In genomic region chr7:143977831-143978682, GRCm38 (mm10) we compare ENCODE assay signal across 8 mouse cellular contexts. TPM values are rescaled to one million over a fixed set of nuclear protein-coding genes. Genes with fewer than 3 reads are reported as not detected.
DNase-seq lines count a peak whose midpoint lies in the region; ATAC-seq lines count a peak whose summit lies in the region.

No protein-coding gene starts in this region.

- H3K4me1 ChIP-seq in intestine, embryonic 14.5 days (replicated peaks; ENCODE audit: control insufficient read depth, insufficient read depth, low read length): peaks cover 8% of the 10 kb centered on the region; the same call in 1 of the 2 replicates
- H3K4me1 ChIP-seq in liver, embryonic 13.5 days (replicated peaks): no peaks in the 10 kb centered on the region; the same call in 1 of the 2 replicates
- peaks cover 13% of the 10 kb centered on the region for H3K4me1 ChIP-seq in neural tube, embryonic 14.5 days (ENCODE audit: control insufficient read depth, insufficient read depth, low read length)

- under 1% methylated on average over 65 of the region's 67 CpGs for WGBS in intestine, embryonic 14.5 days
- WGBS in liver, embryonic 13.5 days (ENCODE audit: insufficient replicate concordance): 4% methylated on average over 67 of the region's 67 CpGs
- under 1% methylated on average over 66 of the region's 67 CpGs for whole genome bisulfite sequencing in neural tube, embryonic 14.5 days

- H3K4me2 ChIP-seq in intestine, embryonic 14.5 days (ENCODE audit: low read length): peak overlapping the region; percentile 75
- peak overlapping the region; percentile 57 for H3K4me2 ChIP-seq in liver, embryonic 13.5 days
- peak overlapping the region; percentile 96 for H3K4me2 ChIP-seq in neural tube, embryonic 14.5 days (ENCODE audit: low read depth, low read length)

- peak; percentile 11 for DNase-seq in left cerebral cortex, postnatal 4 days
- DNase-seq in left cerebral cortex, postnatal 25 days (ENCODE audit: low spot score in 2 of 2): no peak
- peak; percentile 21 for DNase-seq in embryo, embryonic 10 days (ENCODE audit: low spot score)
- peak; percentile 69 for DNase-seq in intestine, embryonic 14.5 days (ENCODE audit: low spot score)
- DNase-seq in liver, embryonic 13.5 days: no peak
- DNase-seq in frontal cortex, postnatal 25 days (ENCODE audit: low spot score in 2 of 2): no peak

- peak; percentile 75 for ATAC-seq in intestine, embryonic 14.5 days (replicated peaks; ENCODE audit: low FRiP score, low TSS enrichment, low read depth)
- ATAC-seq in liver, embryonic 13.5 days (ENCODE audit: low read depth): peak; percentile 43
- ATAC-seq in neural tube, embryonic 14.5 days (ENCODE audit: low read depth): peak; percentile 44
- ATAC-seq in megakaryocyte, adult 5-6 weeks (ENCODE audit: poor library complexity, severe bottlenecking): no peak

- no peaks in the 10 kb centered on the region for H3K9me3 ChIP-seq in intestine, embryonic 14.5 days (ENCODE audit: control insufficient read depth, low read length)
- H3K9me3 ChIP-seq in liver, embryonic 13.5 days (replicated peaks): no peaks in the 10 kb centered on the region
- H3K9me3 ChIP-seq in neural tube, embryonic 14.5 days (ENCODE audit: control insufficient read depth, low read length): no peaks in the 10 kb centered on the region

- peak overlapping the region; percentile 34; the same call in 1 of the 2 replicates for H3K9ac ChIP-seq in intestine, embryonic 14.5 days (ENCODE audit: low read length)
- no peak overlapping the region for H3K9ac ChIP-seq in liver, embryonic 13.5 days
- H3K9ac ChIP-seq in neural tube, embryonic 14.5 days (replicated peaks; ENCODE audit: low read depth, low read length): peak overlapping the region; percentile 30; the same call in 1 of the 2 replicates

- H3K4me3 ChIP-seq in intestine, embryonic 14.5 days (ENCODE audit: low read depth, low read length): peak overlapping the region; percentile 35
- peak overlapping the region; percentile 51 for H3K4me3 ChIP-seq in liver, embryonic 13.5 days (replicated peaks)
- peak overlapping the region; percentile 46 for H3K4me3 ChIP-seq in neural tube, embryonic 14.5 days (ENCODE audit: low read depth, low read length)

- H3K36me3 ChIP-seq in intestine, embryonic 14.5 days (ENCODE audit: control insufficient read depth, insufficient read depth, low read length): no peaks in the 10 kb centered on the region
- H3K36me3 ChIP-seq in liver, embryonic 13.5 days: no peaks in the 10 kb centered on the region
- no peaks in the 10 kb centered on the region for H3K36me3 ChIP-seq in neural tube, embryonic 14.5 days (ENCODE audit: control insufficient read depth, insufficient read depth, low read length)

- intact Hi-C loops in left cerebral cortex, postnatal 4 days (cut with DNase I): loop anchor here (5.0 kb wide), 1 partner anchor 94 kb away; no protein-coding TSS in a partner anchor
- intact Hi-C loops in left cerebral cortex, postnatal 25 days (cut with DNase I): loop anchor here (2.0 to 5.0 kb wide), 2 partner anchors 79 to 95 kb away; no protein-coding TSS in a partner anchor

- H3K27ac ChIP-seq in intestine, embryonic 14.5 days (ENCODE audit: low read depth): no peak overlapping the region
- no peak overlapping the region for H3K27ac ChIP-seq in liver, embryonic 13.5 days
- H3K27ac ChIP-seq in neural tube, embryonic 14.5 days (ENCODE audit: low read depth, low read length): no peak overlapping the region

- H3K27me3 ChIP-seq in intestine, embryonic 14.5 days (replicated peaks; ENCODE audit: control insufficient read depth, insufficient read depth, low read length): peaks cover 62% of the 10 kb centered on the region
- H3K27me3 ChIP-seq in liver, embryonic 13.5 days: peaks cover 63% of the 10 kb centered on the region
- H3K27me3 ChIP-seq in neural tube, embryonic 14.5 days (ENCODE audit: control insufficient read depth, insufficient read depth, low read length): peaks cover 32% of the 10 kb centered on the region

RNA-seq across cellular contexts. Expression of gene Shank2, which starts 23.7 kb away (rescaled TPM):
- 100 to 1,000 TPM; 133 to 143 TPM for total RNA-seq in left cerebral cortex, postnatal 4 days (2021)
- total RNA-seq in left cerebral cortex, postnatal 25 days (2021): 100 to 1,000 TPM; 148 to 167 TPM
- polyA plus RNA-seq in intestine, embryonic 14.5 days (2014; fragmentation: Nextera tagmentation; extraction: Ambion mirVana): 0.78 and 1.7 TPM in 2 replicates
- 0.22 and 0.30 TPM in 2 replicates for polyA plus RNA-seq in liver, embryonic 13.5 days (2015; fragmentation: Nextera tagmentation; extraction: Ambion mirVana)
- polyA plus RNA-seq in neural tube, embryonic 14.5 days (2014; fragmentation: Nextera tagmentation; extraction: Ambion mirVana): 11.7 and 16.1 TPM in 2 replicates
- not detected in 2 replicates for total RNA-seq in megakaryocyte, adult 5-6 weeks (2015)
- 0.18 TPM in 1 of 2 replicates, not detected in the other for total RNA-seq in megakaryocyte, adult 5-6 weeks (2017)

Comparison
In these comparisons a context has a peak if more than half of its experiments do, and no peak if none do; other contexts are left out.
1. DNase-seq: peak in left cerebral cortex, postnatal 4 days (single experiment), embryo, embryonic 10 days (single experiment) and intestine, embryonic 14.5 days (single experiment); none in left cerebral cortex, postnatal 25 days (0 of 2), liver, embryonic 13.5 days (single experiment) and frontal cortex, postnatal 25 days (0 of 2).
2. RNA of gene Shank2, which starts 23.7 kb away (total RNA-seq): 148 to 167 TPM in left cerebral cortex, postnatal 25 days and 133 to 143 TPM in left cerebral cortex, postnatal 4 days; 0.18 TPM in megakaryocyte, adult 5-6 weeks; every median in the first group is over 100 times any median in the second.
3. Peak in every context shown above with its lines, with median percentiles within 50 percentile points of each other: H3K4me2 ChIP-seq and H3K4me3 ChIP-seq.